Mouse (Mus musculus) frontal cortex, adult 2 months (tissue): Measurements from ENCODE around the gene Elmo2. TPM values are rescaled to one million over a fixed set of nuclear protein-coding genes. Genes with fewer than 3 reads are reported as not detected.

ENCODE experiments used
- DNase-seq, 2 experiments: peaks; one replicate each; pipeline ENCODE4 v3.0.0; 2022; ENCODE audit warnings: low spot score in 1 of 2; ENCODE audit errors: extremely low spot score in 1 of 2
- polyA plus RNA-seq: library from polyadenylated mRNA; depleted of rRNA; stranded (reverse); fragments of >200 nt; gene quantifications from 2 replicates; pipeline ENCODE4 v1.2.3, GENCODE M21; 2012

The Elmo2 gene
- polyA plus RNA-seq, 1 experiment, result 185 TPM

GRCm38 (mm10) chr2:165263861-165264260 lies 62.4 kb downstream of the Elmo2 start:
- no peak for DNase-seq

- no peak for DNase-seq
Observed at GRCm38 (mm10) chr2:165262274-165262990, 63.8 kb downstream of the Elmo2 start.

GRCm38 (mm10) chr2:165259859-165260258 lies 66.4 kb downstream of the Elmo2 start:
- DNase-seq, result no peak

GRCm38 (mm10) chr2:165258321-165258720 lies 68.0 kb downstream of the Elmo2 start:
- DNase-seq, result no peak

- DNase-seq, result peak; percentile 48 to 82
Observed at GRCm38 (mm10) chr2:165257151-165257834, 69.0 kb downstream of the Elmo2 start.

DNA sequence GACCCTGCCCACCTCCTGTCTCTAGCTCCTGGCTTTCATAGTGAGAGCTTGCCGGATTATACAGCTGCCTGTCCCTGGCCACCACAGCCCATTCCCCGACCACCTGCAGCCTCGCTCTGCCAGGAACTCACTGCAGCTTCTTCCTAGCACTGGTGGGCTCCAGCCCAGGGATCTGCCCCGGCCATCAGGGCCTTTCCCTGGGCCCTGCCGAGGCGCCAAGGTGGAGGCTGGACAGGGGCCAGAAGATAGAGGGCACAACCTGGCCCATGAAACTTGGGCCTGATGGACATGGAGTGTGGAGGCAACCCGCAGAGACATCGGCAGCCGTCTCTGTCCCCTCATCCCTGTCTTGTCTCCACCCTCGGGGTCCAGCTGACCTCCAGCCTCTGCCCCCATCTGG lies 70.1 kb downstream of the Elmo2 start:
- DNase-seq, result no peak

GRCm38 (mm10) chr2:165253867-165254266 lies 72.4 kb downstream of the Elmo2 start:
- DNase-seq, result no peak

DNA sequence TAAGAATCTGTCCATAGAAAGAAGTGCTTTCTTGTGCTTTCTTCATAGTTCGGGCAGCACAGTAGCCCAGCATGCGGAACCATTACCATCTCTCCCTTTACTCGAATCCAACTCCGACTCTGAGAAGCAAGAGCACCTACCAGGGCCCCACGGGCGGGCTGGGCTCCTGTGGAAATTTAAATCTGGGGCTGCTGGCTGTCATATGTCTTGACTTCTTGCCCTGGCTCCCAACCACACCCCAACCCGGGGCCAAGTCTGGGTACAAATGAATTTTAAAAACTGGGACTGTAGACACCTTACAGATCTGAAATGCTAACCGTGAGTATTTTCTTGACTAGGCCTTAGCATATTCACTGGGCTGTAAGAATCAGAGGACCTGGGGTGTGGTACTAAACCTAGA lies 73.0 kb downstream of the Elmo2 start:
- DNase-seq, result no peak

DNA sequence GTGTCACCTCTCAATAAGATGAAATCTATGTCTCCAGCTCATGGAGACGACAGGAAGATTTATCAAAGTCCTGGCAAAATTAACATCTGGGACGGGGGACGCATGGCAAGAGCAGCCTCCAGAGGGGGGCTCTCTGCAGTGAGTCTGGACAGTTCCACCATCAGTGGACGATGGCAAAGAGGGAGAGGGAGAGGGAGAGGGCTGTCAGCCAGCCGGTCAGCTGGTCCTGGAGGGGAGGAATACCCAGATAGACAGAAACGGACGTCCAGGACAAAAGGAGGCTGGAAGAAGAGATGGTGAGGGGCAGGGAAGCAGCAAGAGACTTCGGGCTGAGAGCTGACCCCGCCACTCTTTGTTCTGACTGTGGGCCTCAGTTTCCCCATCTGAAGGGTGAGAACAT lies 73.5 kb downstream of the Elmo2 start:
- DNase-seq, result no peak

DNA sequence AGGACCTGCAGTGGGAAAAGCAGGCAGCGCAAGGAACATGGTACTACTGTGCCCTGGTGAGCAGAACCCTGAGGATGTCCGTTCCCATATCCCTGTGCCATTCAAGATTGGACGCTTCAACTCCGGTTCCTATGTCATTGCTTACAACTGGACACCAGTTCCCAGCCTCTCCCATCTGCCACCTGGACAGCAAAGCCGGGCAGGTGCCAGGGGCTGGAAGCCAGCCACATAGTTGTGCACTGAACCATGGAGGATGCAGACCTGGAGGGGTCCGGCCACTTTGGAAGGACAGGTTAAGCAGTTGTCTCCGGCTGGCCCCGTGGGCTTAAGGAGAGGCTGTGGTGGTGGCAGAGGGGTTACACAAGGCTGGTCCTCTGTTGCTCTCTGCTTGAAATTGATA lies 73.9 kb downstream of the Elmo2 start:
- no peak for DNase-seq

DNA sequence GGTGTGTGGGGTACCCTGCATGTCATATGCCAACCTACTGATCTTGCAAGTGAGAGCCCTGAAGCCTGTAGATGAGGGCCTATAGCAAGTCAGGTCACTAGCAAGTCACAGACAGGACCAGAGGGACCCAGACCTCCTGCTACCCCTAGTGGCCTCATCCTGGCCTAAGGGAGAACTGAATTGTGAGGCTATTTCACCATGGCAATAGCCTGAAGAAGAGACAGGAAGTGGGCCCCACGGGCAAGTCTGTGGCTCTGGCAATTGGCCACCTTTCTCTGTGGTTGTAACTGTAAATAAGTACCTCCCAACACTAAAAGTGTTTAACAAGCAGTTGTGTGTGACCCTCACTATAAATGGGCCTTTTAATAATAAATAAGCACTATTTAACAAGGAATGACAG lies 75.4 kb downstream of the Elmo2 start:
- DNase-seq, result no peak

DNA sequence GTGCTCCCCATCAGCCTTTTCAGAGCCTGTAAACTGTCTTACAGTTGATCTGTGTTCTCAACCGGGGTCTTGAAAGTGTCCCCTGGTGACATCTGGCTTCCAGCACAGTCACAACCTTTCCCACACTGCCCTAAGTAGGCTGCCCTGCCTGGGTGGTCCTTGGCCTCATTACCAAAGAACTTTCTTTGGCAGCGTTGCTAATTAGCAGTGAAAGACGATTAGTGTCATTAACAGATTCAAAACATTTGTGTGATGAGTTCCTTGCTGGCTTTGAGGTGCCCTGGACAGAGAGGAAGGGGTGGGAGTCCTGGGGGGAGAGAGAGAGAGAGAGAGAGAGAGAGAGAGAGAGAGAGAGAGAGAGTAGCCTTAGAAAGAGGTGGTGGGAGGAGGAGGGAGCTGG lies 77.3 kb downstream of the Elmo2 start:
- DNase-seq, result no peak

DNA sequence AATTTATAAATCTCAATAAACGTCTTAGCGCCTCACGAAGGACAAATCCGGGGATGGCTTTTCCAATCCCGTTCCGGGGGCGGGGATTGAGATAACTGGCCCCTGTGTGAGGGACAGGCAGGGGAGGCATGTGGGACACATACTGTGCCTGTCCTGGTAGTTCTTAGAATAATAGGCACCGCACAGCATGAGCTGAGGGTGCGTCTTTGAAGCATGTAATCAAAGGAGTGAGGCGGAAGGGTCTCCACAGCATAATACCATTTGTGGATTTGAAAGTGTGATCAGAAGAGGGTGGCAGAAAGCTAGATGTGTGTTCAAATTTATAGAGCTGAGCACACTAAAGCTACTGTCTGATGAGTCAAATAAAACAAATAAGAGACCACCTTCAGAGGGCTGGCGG lies 79.9 kb downstream of the Elmo2 start:
- DNase-seq, result no peak

- no peak for DNase-seq
Observed at GRCm38 (mm10) chr2:165243122-165243720, 83.1 kb downstream of the Elmo2 start.

DNA sequence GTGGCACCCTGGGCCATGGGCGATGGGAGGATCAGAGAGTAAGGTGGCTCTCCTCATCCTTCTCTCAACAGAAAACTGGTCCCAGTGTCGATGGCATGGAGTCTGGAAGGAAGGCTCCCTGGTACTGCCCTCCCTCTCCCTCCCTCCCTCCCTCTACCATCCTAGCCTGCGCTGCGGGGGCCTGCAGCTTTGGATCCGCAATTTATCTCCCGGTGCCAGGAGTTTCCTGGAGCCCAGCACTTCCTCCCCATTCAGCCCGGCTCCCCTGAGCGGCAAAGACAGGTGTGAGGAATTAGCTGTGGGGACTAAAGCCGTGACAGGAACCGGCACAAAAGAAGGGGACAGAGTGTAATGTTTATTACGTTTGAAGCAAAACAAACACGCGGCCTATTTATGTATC lies 83.7 kb downstream of the Elmo2 start:
- DNase-seq, result no peak

DNA sequence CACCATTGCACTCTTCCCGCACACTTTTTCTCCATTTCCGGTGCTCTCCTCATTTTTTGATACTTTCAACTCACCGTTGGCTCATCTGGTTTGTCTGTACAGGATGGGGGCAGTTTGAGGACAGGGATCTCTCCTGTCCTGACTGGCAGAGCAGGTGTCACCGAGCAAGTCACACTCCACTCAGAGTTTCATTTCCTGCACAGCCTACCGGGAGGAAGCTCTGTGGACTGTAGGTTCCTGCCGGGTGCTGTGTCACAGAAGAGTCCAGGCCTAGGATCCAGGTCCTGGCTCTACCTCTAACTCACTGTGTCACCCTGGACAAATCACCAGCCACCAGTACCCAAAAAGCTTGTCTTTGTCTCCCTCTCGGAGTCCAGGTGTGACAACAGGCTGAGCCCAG lies 84.5 kb downstream of the Elmo2 start:
- DNase-seq, result no peak

DNA sequence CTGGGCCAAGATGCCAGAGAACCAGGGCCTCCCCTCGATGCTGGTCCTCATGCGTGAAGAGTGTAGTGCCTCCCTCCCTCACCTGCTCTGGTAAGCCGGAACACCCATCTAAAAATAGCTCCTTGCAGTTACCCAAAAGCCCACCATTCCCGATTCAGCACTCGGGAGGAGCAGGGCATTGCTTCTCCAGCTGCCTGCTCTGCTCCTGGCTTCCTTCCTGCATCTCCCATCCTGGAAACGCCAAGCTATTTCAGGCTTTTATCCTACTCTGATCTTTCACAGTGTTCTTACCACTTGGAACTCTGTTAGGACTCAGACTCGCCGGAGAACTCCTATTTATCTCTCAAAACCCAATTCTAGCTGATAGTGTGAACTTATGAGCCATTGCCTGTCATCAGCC lies 85.9 kb downstream of the Elmo2 start:
- DNase-seq, result peak in 1 of 2 experiments; percentile 54

DNA sequence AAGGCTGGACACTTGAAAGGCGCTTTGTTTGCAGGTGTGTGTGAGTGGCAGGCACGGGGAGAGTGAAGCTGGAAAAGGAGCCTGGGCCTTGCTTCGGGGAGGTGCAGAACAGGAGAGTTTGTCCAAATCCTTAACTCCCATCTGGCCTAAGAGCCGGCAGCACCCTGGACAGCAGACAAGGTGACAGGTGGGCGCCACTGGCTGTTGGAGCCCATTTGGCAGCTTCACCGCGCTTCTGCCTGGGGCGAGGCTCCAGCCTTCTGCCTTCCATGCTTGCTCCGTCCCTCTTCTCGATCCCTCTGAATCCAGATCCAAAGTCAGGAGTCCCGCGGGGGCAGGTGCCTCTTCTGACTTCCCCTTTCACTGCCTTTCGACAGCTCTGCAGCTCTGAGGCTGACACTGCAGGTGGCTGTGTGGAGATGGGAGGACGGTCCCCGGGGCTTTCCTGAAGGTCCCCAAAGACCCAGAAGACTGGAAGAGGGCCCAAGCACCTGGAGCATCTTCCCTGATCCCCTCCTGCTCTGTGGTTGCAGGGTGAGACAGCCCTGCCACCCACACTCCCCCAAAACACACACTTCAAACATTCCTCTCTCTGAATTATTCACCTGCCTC lies 86.6 kb downstream of the Elmo2 start:
- no peak for DNase-seq

GRCm38 (mm10) chr2:165238416-165239145 lies 87.7 kb downstream of the Elmo2 start:
- DNase-seq, result no peak
